In genomic region chr16:95823803-95824202, GRCm38 (mm10) we compare ENCODE assay signal across 10 mouse cellular contexts.
A peak's percentile ranks its signal among the peaks of the same experiment; 100 is the strongest.
DNase-seq lines count a peak whose midpoint lies in the region; ATAC-seq and TF ChIP-seq lines count a peak whose summit lies in the region.
"Had no signal": no experiment of that assay in that cellular context is flagged by ENCODE, and none has a peak within 500 bp of the region (broad histone marks: within the 10 kb centered on the region; RNA-seq: fewer than 3 reads in every experiment).

No protein-coding gene starts in this region.

- peaks cover 19% of the 10 kb centered on the region for H3K4me1 ChIP-seq in midbrain, embryonic 10.5 days
- H3K4me1 ChIP-seq in midbrain, embryonic 11.5 days (ENCODE audit: control insufficient read depth, insufficient read depth, low read length) = no peaks in the 10 kb centered on the region; the same call in 1 of the 2 replicates
- H3K4me1 ChIP-seq in heart, postnatal 0 days (ENCODE audit: control insufficient read depth, insufficient read depth) = peaks cover 29% of the 10 kb centered on the region
- peaks cover 4% of the 10 kb centered on the region; the same call in 1 of the 2 replicates for H3K4me1 ChIP-seq in stomach, postnatal 0 days (replicated peaks; ENCODE audit: control insufficient read depth, insufficient read depth)
- H3K4me1 ChIP-seq in midbrain, embryonic 15.5 days = peaks cover 11% of the 10 kb centered on the region; the same call in 1 of the 2 replicates

- H3K9me3 ChIP-seq in midbrain, embryonic 10.5 days (replicated peaks) = no peaks in the 10 kb centered on the region
- no peaks in the 10 kb centered on the region for H3K9me3 ChIP-seq in midbrain, embryonic 11.5 days (ENCODE audit: control insufficient read depth, low read length)
- no peaks in the 10 kb centered on the region for H3K9me3 ChIP-seq in heart, postnatal 0 days (replicated peaks; ENCODE audit: control insufficient read depth, low read length)
- no peaks in the 10 kb centered on the region for H3K9me3 ChIP-seq in stomach, postnatal 0 days (ENCODE audit: control insufficient read depth, low read length)
- H3K9me3 ChIP-seq in midbrain, embryonic 15.5 days = no peaks in the 10 kb centered on the region
- H3K9me3 ChIP-seq: liver, embryonic 15.5 days; neural tube, embryonic 15.5 days had no signal

- no peaks in the 10 kb centered on the region for H3K27me3 ChIP-seq in midbrain, embryonic 10.5 days (ENCODE audit: low read depth, poor library complexity, severe bottlenecking)
- no peaks in the 10 kb centered on the region for H3K27me3 ChIP-seq in midbrain, embryonic 11.5 days (ENCODE audit: control insufficient read depth, insufficient read depth, low read length)
- H3K27me3 ChIP-seq in heart, postnatal 0 days (ENCODE audit: control insufficient read depth, insufficient read depth, low read length) = no peaks in the 10 kb centered on the region
- H3K27me3 ChIP-seq in stomach, postnatal 0 days (ENCODE audit: control insufficient read depth, insufficient read depth, low read length) = no peaks in the 10 kb centered on the region
- no peaks in the 10 kb centered on the region for H3K27me3 ChIP-seq in midbrain, embryonic 15.5 days (replicated peaks)
- H3K27me3 ChIP-seq: neural tube, embryonic 15.5 days had no signal

- 71% methylated on average over 6 of the region's 6 CpGs for WGBS in midbrain, embryonic 10.5 days
- WGBS in midbrain, embryonic 11.5 days = 74% methylated on average over 6 of the region's 6 CpGs
- 26% methylated on average over 6 of the region's 6 CpGs for WGBS in heart, postnatal 0 days
- 47% methylated on average over 6 of the region's 6 CpGs for WGBS in stomach, postnatal 0 days
- WGBS in midbrain, embryonic 15.5 days = 68% methylated on average over 6 of the region's 6 CpGs

- DNase-seq in heart, adult 11 months = peak; percentile 94
- no peak for DNase-seq in heart, postnatal 4 days
- DNase-seq in midbrain, embryonic 10.5 days (ENCODE audit: low spot score) = no peak
- DNase-seq in midbrain, embryonic 11.5 days (ENCODE audit: low spot score, missing footprints) = no peak
- DNase-seq in heart, postnatal 0 days (ENCODE audit: low spot score) = no peak
- no peak for DNase-seq in stomach, postnatal 0 days (ENCODE audit: low spot score)
- no peak for DNase-seq in cerebellum, adult 11 months

- no peak overlapping the region for H3K4me2 ChIP-seq in midbrain, embryonic 11.5 days
- H3K4me2 ChIP-seq in heart, postnatal 0 days (ENCODE audit: low read depth, low read length) = no peak overlapping the region
- no peak overlapping the region for H3K4me2 ChIP-seq in stomach, postnatal 0 days (replicated peaks; ENCODE audit: low read depth)
- H3K4me2 ChIP-seq in midbrain, embryonic 15.5 days = no peak overlapping the region
- H3K4me2 ChIP-seq: liver, embryonic 15.5 days; neural tube, embryonic 15.5 days had no signal

- TF ChIP-seq CTCF in heart, postnatal 0 days (IDR thresholded peaks at IDR 0.05; ENCODE audit: low read depth) = no peak
- no peak for TF ChIP-seq CTCF in stomach, postnatal 0 days (IDR thresholded peaks at IDR 0.05; ENCODE audit: low read depth)

- H3K27ac ChIP-seq in midbrain, embryonic 10.5 days (replicated peaks) = peak overlapping the region; percentile 61; the same call in 1 of the 2 replicates
- H3K27ac ChIP-seq in midbrain, embryonic 11.5 days (ENCODE audit: low read depth, low read length) = no peak overlapping the region
- H3K27ac ChIP-seq in heart, postnatal 0 days (ENCODE audit: low read depth) = peak overlapping the region; percentile 94
- peak overlapping the region; percentile 70 for H3K27ac ChIP-seq in stomach, postnatal 0 days (replicated peaks)
- no peak overlapping the region for H3K27ac ChIP-seq in midbrain, embryonic 15.5 days
- H3K27ac ChIP-seq: liver, embryonic 15.5 days; neural tube, embryonic 15.5 days had no signal

- no peak overlapping the region for H3K4me3 ChIP-seq in midbrain, embryonic 10.5 days
- H3K4me3 ChIP-seq in midbrain, embryonic 11.5 days (ENCODE audit: low read depth, low read length) = no peak overlapping the region
- no peak overlapping the region for H3K4me3 ChIP-seq in heart, postnatal 0 days (ENCODE audit: low read depth, low read length)
- no peak overlapping the region for H3K4me3 ChIP-seq in stomach, postnatal 0 days (ENCODE audit: low read depth, low read length)
- no peak overlapping the region for H3K4me3 ChIP-seq in midbrain, embryonic 15.5 days
- H3K4me3 ChIP-seq: liver, embryonic 15.5 days; neural tube, embryonic 15.5 days had no signal

- no peak for TF ChIP-seq EP300 in heart, postnatal 0 days (IDR thresholded peaks at IDR 0.05; ENCODE audit: low read depth)
- TF ChIP-seq EP300 in stomach, postnatal 0 days (optimal IDR thresholded peaks at IDR 0.05) = no peak

- H3K36me3 ChIP-seq in midbrain, embryonic 10.5 days = no peaks in the 10 kb centered on the region
- no peaks in the 10 kb centered on the region for H3K36me3 ChIP-seq in midbrain, embryonic 11.5 days (ENCODE audit: control insufficient read depth, insufficient read depth, low read length)
- no peaks in the 10 kb centered on the region for H3K36me3 ChIP-seq in heart, postnatal 0 days (replicated peaks; ENCODE audit: control insufficient read depth, insufficient read depth, low read length)
- H3K36me3 ChIP-seq in stomach, postnatal 0 days (ENCODE audit: control insufficient read depth, insufficient read depth, low read length) = no peaks in the 10 kb centered on the region
- H3K36me3 ChIP-seq in midbrain, embryonic 15.5 days (replicated peaks) = no peaks in the 10 kb centered on the region
- H3K36me3 ChIP-seq: liver, embryonic 15.5 days; neural tube, embryonic 15.5 days had no signal

- H3K9ac ChIP-seq in midbrain, embryonic 11.5 days (ENCODE audit: low read length) = no peak overlapping the region
- H3K9ac ChIP-seq in heart, postnatal 0 days (replicated peaks; ENCODE audit: low read depth, low read length) = no peak overlapping the region; the same call in 1 of the 2 replicates
- H3K9ac ChIP-seq in stomach, postnatal 0 days (ENCODE audit: low read length) = no peak overlapping the region
- H3K9ac ChIP-seq in midbrain, embryonic 15.5 days = no peak overlapping the region
- H3K9ac ChIP-seq: liver, embryonic 15.5 days; neural tube, embryonic 15.5 days had no signal

- no peak for ATAC-seq in midbrain, embryonic 11.5 days (ENCODE audit: low FRiP score)
- ATAC-seq in heart, postnatal 0 days (ENCODE audit: insufficient read depth, low read depth) = no peak
- no peak for ATAC-seq in stomach, postnatal 0 days (ENCODE audit: low FRiP score, low TSS enrichment)
- ATAC-seq in midbrain, embryonic 15.5 days (replicated peaks) = no peak

Comparison
In these comparisons a context has a peak if more than half of its experiments do, and no peak if none do; other contexts are left out.
1. H3K27ac ChIP-seq: peak in midbrain, embryonic 10.5 days (single experiment), heart, postnatal 0 days (single experiment) and stomach, postnatal 0 days (single experiment); none in midbrain, embryonic 11.5 days (single experiment) and midbrain, embryonic 15.5 days (single experiment).